Mouse (Mus musculus) brain, embryonic 14.5 days (tissue): Measurements from ENCODE around the gene Wdr62.

Experiments used
- CTCF ChIP-seq: fragments of 200-500 bp; IDR thresholded peaks from 2 replicates; pipeline ENCODE4 v1.5.1; 2012; ENCODE audit warnings: inconsistent platforms, mild to moderate bottlenecking, moderate library complexity, borderline replicate concordance; ENCODE audit not compliant: insufficient read depth, insufficient read length; ENCODE audit errors: extremely low read depth
- POLR2A ChIP-seq: fragments of 200-500 bp; IDR thresholded peaks from 2 replicates; pipeline ENCODE4 v1.6.1; 2012; ENCODE audit warnings: mild to moderate bottlenecking, inconsistent platforms, borderline replicate concordance; ENCODE audit not compliant: poor library complexity, insufficient read depth, insufficient read length, severe bottlenecking; ENCODE audit errors: extremely low read depth

- TF ChIP-seq CTCF = no peak
- no peak for TF ChIP-seq POLR2A
Measured at GRCm38 (mm10) chr7:30235625-30236024, 44.6 kb downstream of the Wdr62 start, which contains the start of gene Ovol3.
